Mouse (Mus musculus) heart, adult 2 months (tissue): ENCODE measurements at regions not wholly inside any gene's neighbourhood (a gene's known extent, or its start where the extent isn't known, plus 50 kb on each side); places are given as distances from the start of the nearest gene placed in this dataset.

Source experiments
- DNase-seq, 2 experiments: peaks; one replicate each; pipeline ENCODE4 v3.0.0; 2021
- H3K27ac ChIP-seq: fragments of 200-600 bp; 2 replicates; pipeline ENCODE4 v1.8.1; 2022
- H3K27me3 ChIP-seq: fragments of 200-500 bp; 2 replicates; pipeline ENCODE4 v1.6.1; 2012; ENCODE audit warnings: mild to moderate bottlenecking, low read length, inconsistent platforms, mixed read lengths; ENCODE audit not compliant: control insufficient read depth, insufficient read depth
- H3K36me3 ChIP-seq: fragments of 200-500 bp; 2 replicates; pipeline ENCODE4 v1.6.1; 2012; ENCODE audit warnings: low read length, inconsistent platforms; ENCODE audit not compliant: control insufficient read depth, insufficient read depth
- H3K4me1 ChIP-seq: fragments of 200-500 bp; 2 replicates; pipeline ENCODE4 v1.6.1; 2011; ENCODE audit warnings: low read length; ENCODE audit not compliant: control insufficient read depth, insufficient read depth
- H3K4me3 ChIP-seq: fragments of 200-600 bp; 2 replicates; pipeline ENCODE4 v1.8.1; 2022
- H3K79me2 ChIP-seq: fragments of 200-500 bp; replicated peaks from 2 replicates; pipeline ENCODE4 v1.6.1; 2012; ENCODE audit warnings: mild to moderate bottlenecking, inconsistent platforms, low read length, moderate library complexity, mixed read lengths; ENCODE audit not compliant: control insufficient read depth, insufficient read depth
- H3K9ac ChIP-seq: fragments of 200-500 bp; 2 replicates; pipeline ENCODE4 v1.6.1; 2012; ENCODE audit warnings: low read depth, mild to moderate bottlenecking, control low read depth, inconsistent platforms, low read length, mixed read lengths
- CTCF ChIP-seq: fragments of 200-600 bp; IDR thresholded peaks from 2 replicates; pipeline ENCODE4 v1.8.1; 2022; ENCODE audit warnings: antibody characterized with exemption, mild to moderate bottlenecking, moderate library complexity
- EP300 ChIP-seq: fragments of 200-500 bp; IDR thresholded peaks from 2 replicates; pipeline ENCODE4 v1.6.1; 2011; ENCODE audit warnings: low read depth, low read length, control low read depth; ENCODE audit not compliant: insufficient read depth
- POLR2A ChIP-seq: fragments of 200-500 bp; IDR thresholded peaks from 2 replicates; pipeline ENCODE4 v1.6.1; 2011; ENCODE audit warnings: mild to moderate bottlenecking, low read depth, low read length, control low read depth; ENCODE audit not compliant: insufficient read depth
- WGBS: fragments of 180-500 bp; shearing (Covaris S2); methylation state at CpG from one replicate; pipeline ENCODE4 v1.1.7; 2018; 5-methylcytosine and 5-hydroxymethylcytosine counted together
- intact Hi-C: fragments of 180-260 bp; cut with DNase I; formaldehyde crosslinking; loops from one replicate; pipeline ENCODE4 v1.15.1; 2025

DNA sequence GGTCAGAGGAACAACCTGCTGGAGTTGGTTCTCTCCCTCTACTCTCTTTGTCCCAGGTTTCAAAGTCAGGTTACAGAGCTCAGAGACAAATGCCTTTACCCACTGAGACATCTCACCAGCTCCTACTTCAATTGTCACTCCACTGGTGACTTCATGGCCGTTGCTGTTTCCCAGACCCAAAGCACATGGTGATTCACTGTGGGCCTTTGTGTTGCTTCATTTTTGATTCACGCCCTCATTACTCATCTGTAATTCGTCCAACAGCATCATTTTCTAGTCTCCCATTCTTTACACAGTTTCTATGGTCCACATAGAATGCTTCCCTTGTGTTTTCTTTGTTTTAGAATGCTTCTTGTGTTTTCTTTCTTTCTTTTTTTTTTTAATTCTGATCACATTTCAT is 498.2 kb downstream of the Igsf11 start:
- no peaks in the 10 kb centered on the region for H3K79me2 ChIP-seq
- TF ChIP-seq POLR2A (no peak), CTCF (no peak), EP300 (no peak)
- 65% methylated on average over 3 of the region's 3 CpGs for WGBS
- H3K4me3 ChIP-seq, result no peak overlapping the region
- no peaks in the 10 kb centered on the region for H3K4me1 ChIP-seq
- H3K27ac ChIP-seq, result no peak overlapping the region
- no peaks in the 10 kb centered on the region for H3K27me3 ChIP-seq
- intact Hi-C loops, result no loop called here
- DNase-seq, result no peak
- H3K9ac ChIP-seq, result no peak overlapping the region
- no peaks in the 10 kb centered on the region for H3K36me3 ChIP-seq

DNA sequence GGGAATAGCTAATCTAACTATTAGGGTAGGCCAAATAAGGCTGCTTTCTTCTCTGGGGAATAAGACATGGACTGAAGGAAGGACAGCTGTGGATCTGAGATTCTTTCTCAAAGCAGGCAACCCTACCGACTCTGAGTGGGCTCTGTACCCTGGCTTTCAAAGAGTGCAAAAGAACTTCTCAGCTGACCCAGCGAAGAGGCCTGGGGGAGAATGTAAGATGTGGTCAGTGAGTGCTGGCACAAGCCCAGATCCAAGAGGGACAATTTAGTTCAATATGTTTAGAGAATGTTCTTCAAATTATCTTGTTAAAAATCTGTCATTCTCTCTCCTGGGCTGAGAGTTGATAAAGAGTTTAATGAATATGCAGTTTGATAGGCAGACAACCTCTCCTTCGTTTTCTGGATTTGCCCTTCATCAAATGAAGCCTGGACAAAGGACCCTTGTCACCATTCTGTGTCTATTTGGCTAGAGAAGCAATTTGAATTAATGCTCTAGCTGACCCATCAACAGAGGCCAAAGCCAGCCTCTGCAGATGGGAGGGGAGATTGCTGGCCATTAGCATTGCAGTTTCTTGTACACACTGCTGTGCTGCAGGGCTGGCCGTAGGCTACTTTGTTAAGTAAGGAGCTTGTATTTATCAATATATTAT is 509.8 kb downstream of the Igsf11 start:
- no peak overlapping the region for H3K9ac ChIP-seq
- H3K4me1 ChIP-seq, result no peaks in the 10 kb centered on the region
- 61% methylated on average over 4 of the region's 4 CpGs for WGBS
- H3K4me3 ChIP-seq, result no peak overlapping the region
- no peaks in the 10 kb centered on the region for H3K79me2 ChIP-seq
- no peak overlapping the region for H3K27ac ChIP-seq
- H3K36me3 ChIP-seq, result no peaks in the 10 kb centered on the region
- no peaks in the 10 kb centered on the region for H3K27me3 ChIP-seq
- no peak for DNase-seq
- TF ChIP-seq EP300, result no peak
- TF ChIP-seq CTCF, result no peak
- TF ChIP-seq POLR2A, result no peak
- intact Hi-C loops, result no loop called here

DNA sequence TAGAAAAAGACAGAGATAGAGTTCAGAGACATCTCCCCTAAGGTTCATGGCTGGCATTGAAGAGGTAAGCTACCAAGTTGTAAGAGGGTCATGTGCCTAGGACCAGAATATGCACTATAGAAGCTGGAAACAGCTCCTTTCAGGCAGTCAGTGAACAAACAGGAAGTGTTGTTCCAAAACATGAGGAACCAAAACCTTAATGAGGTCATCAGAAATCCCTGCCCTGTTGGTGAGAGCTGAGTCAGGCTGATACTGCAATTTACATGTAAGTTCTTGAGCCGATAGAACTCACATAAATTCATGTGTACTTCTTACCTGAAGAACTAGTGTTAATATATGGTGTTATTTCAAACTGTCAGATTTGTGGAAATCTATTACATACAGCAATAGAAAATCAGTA is 539.1 kb downstream of the Igsf11 start:
- 85% methylated on average over 1 of the region's 1 CpGs for WGBS
- DNase-seq, result no peak
- H3K36me3 ChIP-seq, result no peaks in the 10 kb centered on the region
- H3K9ac ChIP-seq, result no peak overlapping the region
- H3K4me3 ChIP-seq, result no peak overlapping the region
- no peaks in the 10 kb centered on the region for H3K27me3 ChIP-seq
- H3K4me1 ChIP-seq, result no peaks in the 10 kb centered on the region
- TF ChIP-seq CTCF (no peak), POLR2A (no peak), EP300 (no peak)
- intact Hi-C loops, result no loop called here
- no peaks in the 10 kb centered on the region for H3K79me2 ChIP-seq
- H3K27ac ChIP-seq, result no peak overlapping the region

DNA sequence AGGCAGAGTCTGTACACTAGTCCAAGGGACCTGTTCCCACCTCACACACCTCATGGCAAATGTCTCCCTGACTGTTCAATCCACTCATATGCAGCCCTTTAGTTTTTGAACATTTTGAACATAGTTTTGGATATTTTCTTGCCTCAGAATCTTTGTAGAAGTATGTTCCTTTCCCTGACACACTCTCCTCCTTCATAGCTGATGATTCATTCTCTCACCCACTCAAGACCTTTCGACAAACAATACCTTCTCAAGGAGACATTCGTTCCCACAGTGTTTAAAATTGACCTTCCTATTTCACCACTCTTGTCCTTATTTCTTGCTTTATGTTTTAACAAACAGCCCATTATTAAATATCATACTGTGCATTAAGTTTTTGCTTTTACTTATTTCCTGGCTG is 538.4 kb upstream of the Lsamp start:
- DNase-seq, result no peak
- no peaks in the 10 kb centered on the region for H3K27me3 ChIP-seq
- H3K4me3 ChIP-seq, result no peak overlapping the region
- intact Hi-C loops, result no loop called here
- H3K4me1 ChIP-seq, result no peaks in the 10 kb centered on the region
- no peaks in the 10 kb centered on the region for H3K36me3 ChIP-seq
- WGBS, result 64% methylated on average over 2 of the region's 2 CpGs
- no peak overlapping the region for H3K27ac ChIP-seq
- H3K9ac ChIP-seq, result no peak overlapping the region
- no peaks in the 10 kb centered on the region for H3K79me2 ChIP-seq
- no peak for TF ChIP-seq CTCF
- no peak for TF ChIP-seq EP300
- no peak for TF ChIP-seq POLR2A

DNA sequence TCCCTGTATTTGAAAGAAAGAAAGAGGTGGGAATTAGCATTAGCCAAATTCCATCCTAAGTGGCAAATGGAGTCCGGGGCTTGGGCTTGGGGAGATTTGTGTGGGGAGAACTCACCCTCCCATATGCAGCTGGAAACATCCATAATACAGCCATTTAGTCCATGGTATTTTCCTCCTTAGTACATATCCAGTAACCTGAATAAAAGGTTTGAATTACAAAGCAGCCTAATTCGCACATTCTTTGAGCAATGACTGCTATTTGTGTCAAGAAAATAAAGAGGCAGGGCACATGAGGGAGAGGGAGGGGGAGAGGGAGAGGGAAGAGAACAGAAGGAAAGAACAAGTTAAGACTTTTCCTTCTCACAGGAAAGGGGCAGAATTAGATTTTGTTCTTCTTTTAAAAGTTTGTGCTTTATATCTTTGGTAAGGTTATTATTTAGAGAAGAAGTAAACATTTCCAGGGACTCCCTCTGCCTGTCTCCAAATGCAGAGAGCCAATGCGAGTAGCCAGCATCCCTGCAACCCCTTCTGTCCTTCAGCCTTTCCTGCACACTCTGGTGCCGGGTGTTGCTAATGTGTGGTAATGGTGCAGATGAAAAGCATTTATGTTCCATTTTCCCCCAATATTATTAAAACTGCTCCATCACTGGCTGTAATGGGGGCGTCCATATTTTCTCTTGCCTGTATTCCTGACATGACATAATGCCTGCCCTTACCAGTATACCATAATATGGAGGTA is 530.6 kb upstream of the Lsamp start:
- H3K27ac ChIP-seq, result no peak overlapping the region
- no peak overlapping the region for H3K4me3 ChIP-seq
- no peaks in the 10 kb centered on the region for H3K79me2 ChIP-seq
- H3K36me3 ChIP-seq, result no peaks in the 10 kb centered on the region
- no peaks in the 10 kb centered on the region for H3K27me3 ChIP-seq
- intact Hi-C loops, result no loop called here
- no peak overlapping the region for H3K9ac ChIP-seq
- H3K4me1 ChIP-seq, result no peaks in the 10 kb centered on the region
- DNase-seq, result no peak
- WGBS, result 69% methylated on average over 5 of the region's 5 CpGs
- TF ChIP-seq EP300, result no peak
